Mouse (Mus musculus) kidney, adult 2 months (tissue): ENCODE measurements around the gene Rap1a. TPM values are rescaled to one million over a fixed set of nuclear protein-coding genes. Genes with fewer than 3 reads are reported as not detected.
A peak's percentile ranks its signal among the peaks of the same experiment; 100 is the strongest.

Experiments used
- DNase-seq: peaks from one replicate; pipeline ENCODE4 v3.0.0; 2021
- H3K27ac ChIP-seq: fragments of 200-500 bp; 2 replicates; pipeline ENCODE4 v1.5.1; 2012; ENCODE audit warnings: low read depth, low read length, control low read depth, inconsistent platforms; ENCODE audit not compliant: insufficient read depth
- H3K27me3 ChIP-seq: fragments of 200-500 bp; replicated peaks from 2 replicates; pipeline ENCODE4 v1.6.1; 2012; ENCODE audit warnings: mild to moderate bottlenecking, moderate library complexity, low read length, inconsistent platforms; ENCODE audit not compliant: control insufficient read depth, insufficient read depth
- H3K36me3 ChIP-seq: fragments of 200-500 bp; 2 replicates; pipeline ENCODE4 v1.6.1; 2012; ENCODE audit warnings: mild to moderate bottlenecking, moderate library complexity, low read length, inconsistent platforms; ENCODE audit not compliant: control insufficient read depth, insufficient read depth
- H3K4me1 ChIP-seq: fragments of 200-500 bp; 2 replicates; pipeline ENCODE4 v1.6.1; 2011; ENCODE audit warnings: low read length; ENCODE audit not compliant: control insufficient read depth, insufficient read depth
- H3K4me3 ChIP-seq: fragments of 200-500 bp; 2 replicates; pipeline ENCODE4 v1.5.1; 2011; ENCODE audit warnings: mild to moderate bottlenecking, low read depth, low read length, control low read depth; ENCODE audit not compliant: insufficient read depth
- CTCF ChIP-seq: fragments of 200-500 bp; conservative IDR thresholded peaks from 2 replicates; pipeline ENCODE4 v1.5.1; 2011; ENCODE audit warnings: low read depth, mild to moderate bottlenecking, control low read depth, low read length, moderate library complexity, mixed read lengths; ENCODE audit not compliant: insufficient read depth, insufficient read length
- POLR2A ChIP-seq: fragments of 200-500 bp; IDR thresholded peaks from one replicate; pipeline ENCODE4 v1.6.1; 2011; ENCODE audit warnings: low read depth, low read length, control low read depth
- WGBS: fragments of 180-500 bp; shearing (Covaris S2); methylation state at CpG from one replicate; pipeline ENCODE4 v1.1.7; 2018; 5-methylcytosine and 5-hydroxymethylcytosine counted together
- polyA plus RNA-seq: library from polyadenylated mRNA; depleted of rRNA; stranded (reverse); fragments of >200 nt; gene quantifications from 2 replicates; pipeline ENCODE4 v1.2.3, GENCODE M21; 2012

Gene Rap1a
- polyA plus RNA-seq, 1 experiment, result 14.3 TPM

DNA sequence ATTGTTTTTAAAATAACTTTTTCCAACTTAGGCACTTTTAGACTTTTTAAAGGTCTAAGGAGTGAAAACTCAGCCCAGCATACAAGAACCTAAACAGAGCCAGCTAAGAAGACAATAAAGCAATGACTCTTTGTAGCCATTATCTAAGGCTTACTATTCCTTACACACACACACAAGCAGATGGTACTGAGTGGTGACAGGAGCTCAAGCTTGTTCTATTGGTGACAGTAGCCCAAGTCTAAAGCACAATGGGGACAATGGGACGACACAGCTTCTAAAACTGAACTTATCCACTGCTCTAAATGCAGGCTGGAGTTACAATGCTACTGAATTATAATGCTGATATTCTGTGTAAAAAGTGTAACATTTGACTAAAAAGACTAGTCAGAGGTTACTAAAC lies 17.3 kb downstream of the Rap1a start:
- TF ChIP-seq POLR2A (no peak), CTCF (no peak)
- no peak overlapping the region for H3K27ac ChIP-seq
- DNase-seq, result no peak
- H3K4me1 ChIP-seq, result peaks cover 8% of the 10 kb centered on the region
- no peaks in the 10 kb centered on the region for H3K36me3 ChIP-seq
- H3K4me3 ChIP-seq, result no peak overlapping the region
- 63% methylated on average over 1 of the region's 1 CpGs for WGBS
- H3K27me3 ChIP-seq, result no peaks in the 10 kb centered on the region

DNA sequence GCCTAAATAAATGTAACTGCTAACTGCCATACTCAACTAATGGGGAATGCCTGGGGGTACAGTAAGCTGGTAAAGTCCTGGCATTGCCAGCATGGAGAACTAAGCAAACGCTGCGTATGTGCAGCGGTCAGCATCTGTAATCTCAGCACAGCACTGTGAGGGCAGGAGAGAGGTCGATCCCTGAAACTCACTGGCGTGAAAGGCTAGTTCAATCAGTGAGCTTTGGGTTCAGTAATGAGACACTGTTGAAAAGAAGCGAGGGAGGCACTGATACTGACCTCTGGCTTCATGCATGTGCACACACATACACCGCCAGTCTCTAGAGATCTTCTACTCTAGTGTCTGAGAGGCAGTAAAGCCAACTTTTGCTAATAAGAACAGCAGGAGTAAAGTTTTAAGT lies 18.7 kb downstream of the Rap1a start:
- TF ChIP-seq CTCF (0 out of 2 replicates have a peak, but pooled peaks have one; percentile 0), POLR2A (no peak)
- Histone ChIP-seq H3K4me1 (peaks cover 8% of the 10 kb centered on the region), H3K27ac (no peak overlapping the region), H3K4me3 (no peak overlapping the region), H3K36me3 (no peaks in the 10 kb centered on the region), H3K27me3 (no peaks in the 10 kb centered on the region)
- DNase-seq, result no peak
- WGBS, result 31% methylated on average over 7 of the region's 7 CpGs

- Histone ChIP-seq H3K27ac (no peak overlapping the region), H3K27me3 (no peaks in the 10 kb centered on the region), H3K4me1 (peaks cover 7% of the 10 kb centered on the region), H3K36me3 (no peaks in the 10 kb centered on the region), H3K4me3 (no peak overlapping the region)
- DNase-seq, result no peak
- WGBS, result 97% methylated on average over 3 of the region's 3 CpGs
- no peak for TF ChIP-seq POLR2A
- TF ChIP-seq CTCF, result no peak
Observed at GRCm38 (mm10) chr3:105777997-105778396, 23.1 kb downstream of the Rap1a start.

GRCm38 (mm10) chr3:105774496-105774895 lies 26.6 kb downstream of the Rap1a start:
- H3K36me3 ChIP-seq, result no peaks in the 10 kb centered on the region
- TF ChIP-seq POLR2A (no peak), CTCF (no peak)
- DNase-seq, result no peak
- H3K27ac ChIP-seq, result no peak overlapping the region
- H3K4me1 ChIP-seq, result peaks cover 3% of the 10 kb centered on the region; the same call in 1 of the 2 replicates
- H3K4me3 ChIP-seq, result no peak overlapping the region
- H3K27me3 ChIP-seq, result no peaks in the 10 kb centered on the region

GRCm38 (mm10) chr3:105771534-105771933 lies 29.6 kb downstream of the Rap1a start:
- Histone ChIP-seq H3K36me3 (no peaks in the 10 kb centered on the region), H3K4me1 (peaks cover 3% of the 10 kb centered on the region; the same call in 1 of the 2 replicates), H3K27me3 (no peaks in the 10 kb centered on the region), H3K27ac (no peak overlapping the region), H3K4me3 (no peak overlapping the region)
- peak; percentile 37 for DNase-seq
- TF ChIP-seq POLR2A (no peak), CTCF (peak; percentile 56)

- 71% methylated on average over 1 of the region's 1 CpGs for WGBS
- H3K27me3 ChIP-seq, result no peaks in the 10 kb centered on the region
- no peak overlapping the region for H3K4me3 ChIP-seq
- no peak for DNase-seq
- no peak for TF ChIP-seq CTCF
- TF ChIP-seq POLR2A, result no peak
- peaks cover 3% of the 10 kb centered on the region; the same call in 1 of the 2 replicates for H3K4me1 ChIP-seq
- H3K27ac ChIP-seq, result no peak overlapping the region
- H3K36me3 ChIP-seq, result no peaks in the 10 kb centered on the region
Observed at GRCm38 (mm10) chr3:105770836-105771235, 30.3 kb downstream of the Rap1a start.

- WGBS, result 72% methylated on average over 2 of the region's 2 CpGs
- Histone ChIP-seq H3K27ac (no peak overlapping the region), H3K4me1 (no peaks in the 10 kb centered on the region; the same call in 1 of the 2 replicates), H3K4me3 (no peak overlapping the region), H3K27me3 (no peaks in the 10 kb centered on the region), H3K36me3 (no peaks in the 10 kb centered on the region)
- no peak for TF ChIP-seq POLR2A
- no peak for TF ChIP-seq CTCF
- DNase-seq, result no peak
Observed at GRCm38 (mm10) chr3:105769380-105769779, 31.8 kb downstream of the Rap1a start.
